Mouse (Mus musculus) right cerebral cortex, postnatal 25 days (tissue): ENCODE measurements around the gene Dnase1l3.
A peak's percentile ranks its signal among the peaks of the same experiment; 100 is the strongest.

ENCODE experiments used
- DNase-seq: peaks from one replicate; pipeline ENCODE4 v3.0.0; 2022

The Dnase1l3 gene

GRCm38 (mm10) chr14:7975177-7975576 is 19.2 kb downstream of the Dnase1l3 start:
- DNase-seq, result no peak

DNA sequence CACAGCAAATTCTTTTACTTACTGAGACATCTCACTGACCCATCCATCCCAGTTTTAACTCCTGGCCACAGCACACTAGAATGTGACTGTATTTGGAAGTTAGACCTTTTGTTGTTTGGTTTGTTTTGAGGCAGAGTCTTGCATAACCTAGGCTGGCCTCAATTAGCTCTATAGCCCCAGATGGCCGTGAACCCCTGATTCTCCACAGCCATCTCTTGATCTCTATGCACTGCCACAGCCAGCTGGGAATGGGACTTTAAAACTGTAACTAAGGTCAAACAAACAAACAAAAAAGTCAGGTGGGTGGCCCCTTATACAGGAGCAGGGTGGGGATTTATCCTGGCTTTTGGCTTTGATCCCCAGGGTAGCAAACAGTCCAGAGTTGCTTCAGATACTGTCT is 19.7 kb downstream of the Dnase1l3 start:
- DNase-seq, result no peak

DNA sequence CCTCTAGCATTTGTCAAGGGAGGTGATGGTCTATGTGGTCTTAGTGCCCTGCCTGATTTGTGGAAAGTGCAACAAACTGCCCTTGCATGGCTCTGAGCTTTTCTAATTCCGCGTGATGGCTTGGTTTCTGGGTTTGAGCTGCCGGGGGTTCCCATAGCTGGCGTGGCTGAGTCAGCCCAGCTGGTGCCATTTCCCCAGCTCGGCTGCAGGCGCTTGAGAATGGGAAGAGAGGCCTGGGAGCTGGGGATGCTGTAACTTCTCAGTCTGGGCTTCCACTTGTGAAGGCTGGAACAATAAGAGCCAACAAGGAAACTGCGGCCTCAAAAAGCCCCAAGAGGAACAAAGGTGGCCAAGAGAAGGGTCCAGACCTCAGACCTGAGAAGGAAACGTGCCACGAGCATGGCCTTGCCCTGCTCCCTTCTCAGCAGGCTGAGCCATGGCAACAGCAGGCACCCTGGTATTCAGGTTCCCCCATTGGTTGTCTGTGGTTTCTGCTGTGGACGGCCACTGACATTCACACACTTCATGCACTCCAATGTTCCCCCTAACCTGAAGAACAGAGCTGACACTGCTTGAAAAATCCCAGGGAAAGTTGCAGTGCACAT is 22.4 kb downstream of the Dnase1l3 start:
- no peak for DNase-seq

GRCm38 (mm10) chr14:7964219-7964889 is 30.0 kb downstream of the Dnase1l3 start:
- peak; percentile 56 for DNase-seq

DNA sequence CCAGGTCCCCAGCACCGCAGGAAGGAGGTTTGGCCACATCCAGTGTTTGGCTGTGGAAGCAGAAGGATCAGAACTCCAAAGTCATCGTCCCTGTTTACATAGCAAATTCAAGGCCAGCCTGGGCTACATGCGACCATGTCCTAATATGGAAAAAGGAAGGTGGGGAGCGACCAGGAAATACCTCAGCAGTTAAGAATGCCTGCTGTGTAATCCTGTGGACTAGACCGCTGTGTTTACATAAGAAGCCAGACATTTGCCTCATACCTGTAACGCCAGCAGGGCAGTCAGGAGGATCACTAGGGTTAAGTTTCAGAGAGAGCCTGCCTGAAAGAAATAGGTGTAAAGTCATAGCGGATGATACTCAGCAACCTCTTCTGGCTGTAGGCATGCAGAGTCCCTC is 31.2 kb downstream of the Dnase1l3 start:
- DNase-seq, result no peak

- DNase-seq, result no peak
These were observed 31.7 kb downstream of the Dnase1l3 start for GRCm38 (mm10) chr14:7962626-7963025.

DNA sequence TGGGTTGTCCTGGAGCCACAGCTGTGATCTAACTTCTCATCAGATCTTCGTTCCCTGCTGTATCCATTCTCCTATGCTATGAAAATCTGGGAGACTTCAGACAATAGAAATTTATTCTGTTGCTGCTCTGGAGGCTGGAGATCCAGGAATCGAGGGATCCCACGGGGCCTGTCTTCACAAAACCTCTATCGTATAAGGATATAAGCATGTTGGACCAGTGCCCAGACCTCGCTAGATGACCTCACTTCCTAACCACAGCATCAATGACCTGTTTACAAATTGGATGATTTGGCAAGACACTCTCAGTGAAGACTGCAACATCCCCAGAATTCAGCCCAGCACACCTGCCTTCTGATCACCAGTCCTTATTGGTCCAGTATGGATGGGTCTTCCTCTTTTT is 32.7 kb downstream of the Dnase1l3 start:
- no peak for DNase-seq

- peak; percentile 40 for DNase-seq
These were observed 33.8 kb downstream of the Dnase1l3 start for GRCm38 (mm10) chr14:7960616-7961015.

- no peak for DNase-seq
These were observed 37.3 kb downstream of the Dnase1l3 start, which contains the start of gene Gm45521 for GRCm38 (mm10) chr14:7957049-7957448. Gm45521 (plus strand) TSS chr14:7957288.

GRCm38 (mm10) chr14:7956427-7956826 is 37.9 kb downstream of the Dnase1l3 start:
- DNase-seq, result no peak

- no peak for DNase-seq
These were observed 40.3 kb downstream of the Dnase1l3 start for GRCm38 (mm10) chr14:7954071-7954471.

- DNase-seq, result no peak
These were observed 41.6 kb downstream of the Dnase1l3 start for GRCm38 (mm10) chr14:7952610-7953254.

DNA sequence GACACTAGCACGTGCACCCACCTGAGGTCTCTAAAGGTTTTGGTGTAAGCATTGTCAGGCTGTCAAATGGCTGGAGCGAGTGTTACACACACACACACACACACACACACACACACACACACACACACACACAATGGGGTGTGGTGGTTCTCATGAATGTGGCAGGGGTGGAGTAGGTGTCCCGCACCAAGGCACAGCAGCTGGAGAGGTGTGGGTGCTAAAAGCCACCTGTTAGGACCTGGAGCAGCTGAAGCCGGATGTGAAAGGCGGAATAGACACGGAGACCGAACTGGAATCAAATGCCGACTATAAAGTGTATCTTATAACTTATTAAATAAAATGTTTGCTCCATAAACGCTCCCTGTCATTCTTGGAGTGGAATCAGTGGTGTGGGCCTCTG is 43.1 kb downstream of the Dnase1l3 start:
- DNase-seq, result no peak

GRCm38 (mm10) chr14:7945261-7945660 is 49.1 kb downstream of the Dnase1l3 start:
- no peak for DNase-seq

DNA sequence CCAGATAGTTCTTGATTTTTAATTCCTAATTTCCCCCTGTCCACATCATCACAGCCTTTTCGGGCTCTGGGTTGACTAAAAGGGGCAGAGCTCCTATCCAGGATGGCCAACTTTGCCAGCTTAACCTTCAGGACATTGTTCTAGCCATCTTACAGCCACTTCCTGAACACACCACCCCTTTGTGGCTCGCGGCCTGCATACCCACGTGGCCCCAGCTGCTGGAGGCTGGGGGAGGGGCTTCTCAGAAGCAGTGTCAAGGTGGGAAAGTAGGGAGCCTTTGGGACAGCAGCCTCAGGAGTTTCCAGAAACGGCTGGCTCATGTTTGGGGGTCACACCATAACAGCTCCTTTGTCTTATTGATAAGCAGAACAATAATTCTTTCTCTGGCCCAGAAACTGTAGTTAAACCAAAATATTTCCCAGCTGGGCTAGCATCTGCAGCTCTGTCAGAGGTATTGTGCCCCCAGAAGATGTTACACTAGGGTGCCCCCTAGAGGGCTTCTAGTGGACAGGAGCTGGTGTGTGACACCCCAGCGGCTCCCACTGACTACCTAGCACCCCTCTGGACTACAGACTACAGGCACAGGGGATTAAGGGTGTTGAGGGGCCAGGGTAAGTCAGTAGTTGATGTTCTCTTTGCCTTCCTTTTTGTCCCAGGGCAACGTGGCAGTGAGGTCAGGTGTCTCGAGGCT is 49.9 kb downstream of the Dnase1l3 start:
- DNase-seq, result no peak

- DNase-seq, result no peak
These were observed 50.6 kb downstream of the Dnase1l3 start for GRCm38 (mm10) chr14:7943801-7944135.

DNA sequence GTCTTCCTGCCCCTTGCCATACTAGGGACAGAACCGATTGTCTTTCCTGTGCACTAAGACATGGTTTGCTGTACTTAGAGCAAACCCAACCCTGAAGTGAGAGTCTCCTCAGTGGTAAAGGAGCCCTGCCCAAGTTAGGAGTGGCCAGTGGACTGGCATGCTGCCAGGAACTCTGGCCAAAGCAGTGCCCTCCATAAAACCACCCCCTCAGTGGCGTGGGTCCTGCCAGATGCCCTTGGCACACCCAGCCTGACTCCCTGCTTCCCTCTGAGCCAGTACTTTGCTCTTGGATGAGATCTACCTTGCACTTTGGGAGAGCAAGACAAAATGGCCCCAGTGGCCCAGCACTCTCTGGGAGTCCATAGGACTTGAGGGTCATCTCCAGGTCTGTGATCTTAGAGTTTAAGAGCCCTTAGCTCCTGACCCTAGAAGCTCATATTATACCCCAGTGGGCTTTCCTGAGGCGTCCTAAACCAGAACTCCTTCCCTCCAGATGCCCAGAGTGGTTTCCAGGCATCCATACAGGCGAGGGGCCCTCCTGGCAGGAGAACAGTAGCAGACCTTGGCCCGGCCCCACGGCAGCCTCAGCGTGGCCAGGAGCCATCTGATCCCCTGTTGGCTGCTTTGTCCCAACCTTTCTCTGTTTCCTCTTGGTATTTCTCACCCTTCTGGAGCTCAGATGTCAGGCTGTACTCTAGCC is 51.1 kb downstream of the Dnase1l3 start:
- no peak for DNase-seq

- no peak for DNase-seq
These were observed 53.0 kb downstream of the Dnase1l3 start for GRCm38 (mm10) chr14:7941413-7941812.

GRCm38 (mm10) chr14:7938809-7939784 is 55.3 kb downstream of the Dnase1l3 start:
- DNase-seq, result no peak

DNA sequence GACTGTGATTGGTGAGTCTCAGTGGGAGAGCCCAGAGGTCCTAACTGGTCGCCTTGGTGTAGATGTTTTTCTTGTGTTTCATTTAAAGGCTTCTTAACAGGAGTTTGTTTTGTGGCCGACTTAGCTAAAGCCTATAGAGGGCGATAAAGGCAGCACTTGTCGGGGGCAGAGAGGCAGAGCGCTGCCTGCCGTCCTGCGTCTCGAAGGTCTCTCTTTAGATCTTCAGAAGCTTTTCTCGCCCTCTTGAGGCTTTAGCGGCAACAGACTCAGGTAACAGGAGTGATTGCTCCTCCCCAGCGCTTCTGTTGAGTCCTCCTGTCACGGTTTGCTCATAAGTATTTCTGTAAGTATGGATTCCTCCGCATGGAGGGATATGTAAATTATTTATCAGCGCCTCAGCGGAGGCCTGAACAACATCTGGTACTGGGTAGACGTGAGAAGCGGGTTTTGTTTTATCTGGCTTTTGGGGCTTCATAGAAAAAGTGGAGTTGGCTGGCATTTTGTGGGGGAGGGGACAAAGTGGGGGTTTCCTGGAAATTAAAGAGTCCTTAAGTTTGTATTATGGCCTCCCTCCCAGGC is 57.2 kb downstream of the Dnase1l3 start:
- DNase-seq, result no peak

DNA sequence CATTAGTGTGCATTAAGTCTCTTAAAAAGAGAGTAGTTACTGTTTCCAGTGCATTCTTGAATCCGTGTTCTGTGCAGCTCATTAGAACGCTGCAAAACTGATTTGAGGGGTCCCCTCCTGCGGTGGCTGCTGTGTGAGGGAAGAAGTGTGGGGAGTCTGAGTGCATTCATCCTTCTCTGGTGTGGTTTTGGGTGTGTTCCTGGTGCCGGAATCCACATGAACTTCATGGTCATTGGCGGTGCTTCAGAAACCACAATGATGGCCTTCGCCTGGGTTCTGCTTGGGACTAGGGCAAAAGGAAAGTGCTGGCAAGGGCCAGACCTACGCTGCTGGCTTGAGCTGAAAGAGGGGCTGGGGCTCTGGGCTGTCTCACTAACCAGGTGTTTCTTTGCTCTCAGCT is 60.2 kb downstream of the Dnase1l3 start:
- no peak for DNase-seq

- no peak for DNase-seq
These were observed 62.2 kb downstream of the Dnase1l3 start for GRCm38 (mm10) chr14:7932151-7932550.
